Mouse (Mus musculus): ENCODE results near the gene Foxp1. TPM values are rescaled to one million over a fixed set of nuclear protein-coding genes. Genes with fewer than 3 reads are reported as not detected.
A peak's percentile ranks its signal among the peaks of the same experiment; 100 is the strongest.

Foxp1 gene
- total RNA-seq, 2 experiments from 2014 or later, result 29.4 to 32.8 TPM

DNA sequence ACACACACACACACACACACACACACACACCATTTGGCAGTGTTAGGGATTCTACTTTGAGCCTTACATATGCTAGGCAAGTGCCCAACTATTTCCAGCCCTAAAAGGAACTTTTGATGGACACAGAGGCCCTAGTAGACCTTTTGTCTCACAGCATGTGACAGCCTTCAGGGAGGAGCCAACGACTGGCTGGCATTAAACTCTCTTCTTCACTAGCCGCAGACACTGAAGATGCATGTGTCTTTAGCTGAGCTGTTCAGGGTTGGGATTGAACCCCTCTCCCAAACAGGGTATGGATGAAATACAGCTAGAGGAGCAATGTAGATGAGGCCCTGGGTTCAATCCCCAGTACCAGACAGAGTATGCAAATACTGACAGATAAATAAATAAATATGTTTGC lies 428.7 kb downstream of the Foxp1 start:
- DNase-seq, result peak; percentile 45 to 55

DNA sequence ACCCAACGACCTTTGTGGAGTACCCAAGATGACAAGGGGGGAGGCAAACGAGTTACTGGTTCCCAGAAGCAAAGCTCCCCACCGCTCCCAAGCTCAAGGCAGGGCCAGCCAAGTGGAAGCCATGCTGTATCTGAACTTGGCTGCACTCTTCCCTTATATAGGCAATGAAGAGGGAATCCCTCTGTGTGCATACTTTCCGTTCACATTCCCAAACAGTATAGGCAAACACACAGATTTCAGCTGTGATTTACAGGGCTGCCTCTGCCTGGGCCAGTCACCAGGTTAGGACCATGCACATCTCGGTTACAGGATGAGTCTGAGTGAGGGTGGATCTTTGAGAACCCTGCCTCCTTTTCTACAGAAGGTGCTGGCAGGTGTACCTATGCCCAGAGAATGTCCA lies 429.3 kb downstream of the Foxp1 start:
- DNase-seq, result no peak

DNA sequence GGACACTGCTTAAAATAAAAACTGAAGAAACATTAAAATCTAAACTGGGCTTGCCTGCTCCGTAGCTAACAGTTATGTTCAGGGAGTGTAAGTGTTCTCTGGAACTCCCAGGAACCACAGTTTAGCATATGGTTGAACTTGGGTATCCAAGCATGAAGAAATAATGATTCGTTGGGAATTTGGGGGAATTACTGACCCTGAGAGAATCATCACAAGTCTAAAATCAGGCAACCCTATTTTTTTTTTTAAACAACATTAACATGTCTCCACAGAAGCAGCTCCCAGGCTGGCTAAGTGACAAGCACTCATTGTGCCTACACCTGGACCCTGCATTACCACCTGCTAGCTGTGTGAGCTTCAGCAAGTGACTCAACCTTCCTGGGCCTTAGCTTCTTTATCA lies 430.7 kb downstream of the Foxp1 start:
- no peak for DNase-seq

DNA sequence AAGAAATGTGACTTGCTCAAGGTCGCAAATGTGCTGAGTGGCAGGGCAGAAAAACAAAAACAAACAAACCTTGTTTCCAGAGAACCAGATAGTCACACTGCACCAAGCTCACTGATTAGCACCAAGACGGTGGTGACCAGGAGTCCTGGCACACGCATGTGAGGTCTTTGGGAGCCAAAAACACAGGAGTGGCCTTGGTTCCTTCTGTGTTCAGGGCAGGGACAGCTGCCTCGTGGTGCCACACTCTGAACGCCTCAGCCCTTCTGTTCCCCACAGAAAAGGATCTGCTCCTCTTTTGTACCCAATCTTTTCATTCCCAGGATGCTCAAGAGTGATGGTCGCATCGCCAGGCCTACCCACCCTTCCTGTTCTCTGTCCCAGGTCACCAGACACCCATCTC lies 434.9 kb downstream of the Foxp1 start:
- peak; percentile 18 to 45 for DNase-seq

DNA sequence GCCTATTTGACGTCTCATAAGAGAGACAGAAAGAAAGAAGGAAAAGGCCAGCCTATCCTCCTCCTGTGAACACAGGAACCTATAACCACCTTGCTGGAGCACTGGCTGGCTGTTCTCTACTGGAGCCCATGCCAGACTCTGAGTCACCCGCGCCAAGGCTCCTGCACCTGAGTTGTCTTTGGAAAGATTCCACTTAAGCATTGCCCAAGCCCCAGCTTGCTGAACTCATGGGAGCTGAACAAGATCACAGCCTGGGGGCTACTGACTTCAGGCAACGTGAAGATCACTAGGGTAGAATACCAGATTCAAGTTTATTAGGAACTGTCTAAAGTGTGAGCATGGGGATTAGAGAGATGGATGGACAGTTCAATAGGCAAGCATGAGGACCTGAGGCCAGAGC lies 437.6 kb downstream of the Foxp1 start:
- DNase-seq, result peak; percentile 47 to 51

DNA sequence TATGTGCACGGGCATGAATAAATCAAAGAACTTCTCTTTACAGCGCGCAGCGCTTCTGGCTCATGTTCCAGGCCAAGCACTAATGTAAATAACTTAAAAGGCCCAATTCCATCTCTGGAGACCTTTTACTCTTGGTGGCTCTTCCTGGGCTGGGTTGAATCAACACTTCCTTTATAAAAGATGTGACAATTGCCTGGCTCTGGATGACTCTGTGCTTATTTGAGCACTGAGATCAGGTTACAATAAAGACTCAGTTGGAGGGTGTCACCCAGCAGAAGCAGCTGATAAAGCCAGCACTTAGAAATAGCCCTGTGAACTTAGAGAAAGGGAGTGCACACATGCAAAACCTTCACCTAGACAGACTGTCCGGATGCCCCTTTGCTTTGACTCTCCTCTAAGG lies 441.3 kb downstream of the Foxp1 start:
- peak in 1 of 2 experiments; percentile 45 for DNase-seq

DNA sequence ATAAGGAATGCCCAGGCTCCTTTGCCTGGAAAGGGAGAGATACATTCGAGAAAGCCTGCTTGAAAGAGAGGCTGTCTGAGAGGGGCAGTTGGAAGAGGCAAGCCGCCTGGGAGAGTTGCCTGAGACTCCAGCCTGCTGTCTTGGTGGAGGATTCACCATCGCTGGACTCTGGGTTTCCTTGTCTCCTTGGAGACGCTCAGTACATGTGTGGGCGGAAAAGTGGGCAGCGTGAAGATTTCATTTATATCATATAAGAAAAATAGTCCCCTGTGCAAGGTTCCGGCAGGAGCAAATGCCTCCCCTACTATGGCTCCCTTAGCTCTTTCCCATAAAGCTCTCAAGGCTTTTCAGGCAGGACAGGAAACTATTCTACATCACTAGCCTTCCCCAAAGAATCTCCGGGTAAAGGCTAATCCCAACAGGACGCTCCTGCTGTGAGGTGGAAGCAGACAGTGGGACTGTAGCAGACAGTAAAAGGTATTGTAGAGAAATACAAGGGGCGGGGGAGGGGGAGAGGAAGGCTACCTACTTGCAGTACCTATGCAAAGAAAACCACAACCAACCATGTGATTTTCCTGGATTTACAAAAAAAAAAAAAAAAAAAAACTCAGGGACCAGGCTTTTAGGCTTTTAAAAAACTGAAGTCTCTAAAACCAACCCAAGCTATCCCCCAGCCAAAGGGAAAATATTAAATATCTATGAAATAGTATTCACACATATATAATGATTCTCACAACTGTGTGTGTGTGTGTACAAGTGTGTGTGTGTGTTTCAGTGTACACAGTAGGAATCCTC lies 443.3 kb downstream of the Foxp1 start:
- DNase-seq, result no peak

DNA sequence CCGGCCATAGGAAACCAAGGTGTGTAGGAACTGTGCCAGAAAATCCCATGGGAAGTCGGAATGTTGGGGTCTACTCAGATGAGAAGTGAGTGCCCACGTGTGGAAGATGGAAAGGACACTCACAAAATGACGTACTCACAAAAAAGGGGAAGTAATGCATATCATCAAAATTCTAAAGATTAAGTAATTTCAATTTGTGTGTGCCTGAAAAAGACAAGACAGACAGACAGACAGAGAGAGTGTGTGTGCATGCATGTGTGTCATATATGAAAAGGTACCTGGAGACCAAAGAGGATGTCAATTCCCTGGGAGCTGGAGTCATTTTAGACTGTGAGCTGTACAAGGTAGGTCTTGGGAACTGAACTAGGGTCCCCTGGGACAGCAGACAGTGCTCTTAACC lies 444.4 kb downstream of the Foxp1 start:
- no peak for DNase-seq

DNA sequence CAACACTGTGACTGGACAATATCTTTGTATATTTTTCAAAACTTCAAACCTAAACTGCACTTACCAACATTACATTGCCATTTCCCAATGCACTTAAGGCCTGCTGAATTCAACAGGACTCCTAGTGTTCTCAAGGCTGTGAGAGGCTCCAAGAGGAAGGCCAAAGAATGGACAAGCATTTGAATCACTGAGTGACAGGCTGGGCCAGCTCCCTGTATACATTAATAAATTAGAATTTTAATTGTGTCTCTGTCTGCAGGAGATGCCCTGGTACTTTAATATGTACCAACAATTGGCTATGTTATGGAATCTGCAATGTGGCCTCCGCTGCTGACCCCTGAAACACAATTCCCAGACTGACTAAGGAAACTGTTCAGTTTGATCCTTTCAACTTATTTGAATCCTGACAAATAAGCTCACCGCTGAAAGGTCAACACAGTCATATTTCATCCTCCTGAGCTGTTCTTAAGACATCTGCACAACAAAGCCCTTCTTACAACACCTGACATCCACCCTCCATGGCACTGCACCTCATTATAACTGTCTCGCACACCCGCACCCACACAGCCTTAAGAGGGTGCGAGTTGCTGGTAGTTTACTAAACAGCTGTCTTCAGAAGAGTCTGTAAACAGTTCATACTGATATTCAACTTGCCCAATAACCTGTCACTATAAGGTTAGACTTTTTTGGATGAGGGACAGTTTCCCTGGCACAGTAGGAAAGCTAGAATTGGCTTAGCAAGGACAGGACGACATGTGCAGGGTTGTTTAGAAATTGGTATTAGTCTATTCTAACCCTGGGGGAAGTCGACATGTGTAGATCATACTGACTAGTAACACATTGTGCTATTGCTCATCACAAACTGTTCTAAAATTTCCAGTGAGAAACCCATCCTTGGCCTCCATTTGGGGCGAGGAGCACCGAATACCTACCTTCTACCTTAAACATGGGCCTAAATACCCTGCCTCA lies 448.9 kb downstream of the Foxp1 start:
- DNase-seq, result no peak

DNA sequence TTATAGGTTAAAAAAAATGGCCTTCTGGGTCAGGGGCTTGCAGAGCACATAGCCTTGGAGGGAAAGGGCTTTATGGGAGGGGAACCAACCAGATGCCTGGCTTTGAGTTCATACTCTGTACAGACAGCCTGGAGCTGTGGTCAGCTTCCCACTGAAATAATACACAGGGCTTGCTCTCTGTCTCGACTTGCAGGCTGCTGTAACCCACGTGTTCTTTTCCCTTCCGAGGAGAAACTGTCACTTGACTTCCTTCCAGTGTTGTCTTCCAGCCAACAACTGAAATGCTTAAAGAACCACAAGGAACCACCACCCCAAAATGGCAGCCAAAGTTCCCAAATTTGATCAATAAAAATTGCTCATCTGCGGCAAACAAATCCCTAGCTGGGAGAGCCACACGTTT lies 451.8 kb downstream of the Foxp1 start:
- no peak for DNase-seq

DNA sequence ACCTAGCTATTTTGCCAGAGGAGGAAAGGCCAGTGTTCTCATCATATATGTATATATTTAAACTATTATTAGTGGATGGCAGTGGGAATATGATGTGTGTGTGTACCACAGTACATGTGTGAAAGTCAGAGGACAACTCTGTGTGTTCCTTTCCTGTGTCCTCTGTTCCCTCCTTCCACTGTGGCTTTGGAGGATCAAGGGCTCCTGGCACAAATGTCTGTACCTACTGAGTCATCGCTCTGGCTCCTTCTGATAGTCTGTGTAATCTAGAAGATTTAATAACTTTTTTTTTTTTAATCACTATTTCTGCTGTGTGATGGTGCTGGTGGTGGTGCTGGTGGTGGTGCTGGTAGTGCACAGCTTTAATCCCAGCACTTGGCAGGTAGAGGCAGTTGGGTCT lies 452.8 kb downstream of the Foxp1 start:
- no peak for DNase-seq

DNA sequence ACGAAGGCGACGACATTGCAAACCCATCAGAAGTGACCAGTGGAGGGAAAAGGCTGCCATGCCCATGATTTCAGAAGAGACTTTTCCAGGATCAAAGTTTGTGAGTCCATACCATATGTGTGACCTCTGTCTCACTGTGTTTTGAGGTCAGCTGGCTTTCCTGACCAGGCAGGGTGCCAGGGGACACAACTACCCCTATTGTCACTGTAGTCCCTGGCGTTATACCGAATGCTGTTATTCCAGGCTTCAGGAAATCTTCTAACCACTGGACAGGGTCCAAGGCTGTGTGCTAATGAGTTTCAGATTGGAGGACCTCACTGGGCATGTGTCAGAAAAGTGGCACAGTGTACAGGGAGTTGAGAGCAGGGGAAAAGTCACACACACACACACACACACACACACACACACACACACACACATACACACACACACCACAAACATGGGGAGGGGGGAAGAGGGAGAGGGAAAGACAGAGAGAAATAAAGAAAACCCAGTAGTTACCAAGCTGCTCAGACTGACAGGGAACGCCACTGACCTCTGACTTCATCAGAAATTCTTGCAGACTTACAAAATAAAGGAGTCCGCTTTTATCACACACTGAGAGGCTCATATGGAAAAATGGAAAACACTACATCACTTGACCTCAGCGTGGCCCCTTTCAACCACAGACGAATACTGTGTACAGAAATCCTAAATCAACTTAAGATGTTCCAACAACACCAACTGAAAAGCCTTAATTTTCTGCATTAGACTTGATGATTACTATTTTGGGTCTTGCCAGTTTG lies 456.8 kb downstream of the Foxp1 start:
- DNase-seq, result peak; percentile 65 to 75

DNA sequence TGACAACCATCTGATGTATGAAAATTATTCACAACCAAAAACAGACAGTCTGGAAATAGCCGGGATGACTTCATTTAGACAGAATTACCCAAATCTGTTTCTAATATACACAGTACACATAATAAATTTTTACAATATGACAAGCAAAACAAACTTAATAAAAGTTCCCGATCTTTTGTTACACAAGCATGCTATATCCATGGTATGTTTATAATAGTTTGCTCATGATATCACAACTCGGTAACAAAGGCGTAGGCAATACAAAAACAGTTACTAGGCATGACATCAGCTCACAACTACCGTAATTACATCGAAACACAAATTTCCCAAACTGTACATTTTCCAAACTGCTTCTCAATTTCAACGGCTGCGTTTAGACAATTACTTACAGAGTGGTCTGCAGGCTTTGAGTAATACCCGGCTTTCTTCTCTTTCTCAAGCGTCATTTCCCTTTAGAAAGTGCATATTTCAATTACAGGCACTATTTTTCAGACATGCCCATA lies 458.5 kb downstream of the Foxp1 start:
- no peak for DNase-seq

DNA sequence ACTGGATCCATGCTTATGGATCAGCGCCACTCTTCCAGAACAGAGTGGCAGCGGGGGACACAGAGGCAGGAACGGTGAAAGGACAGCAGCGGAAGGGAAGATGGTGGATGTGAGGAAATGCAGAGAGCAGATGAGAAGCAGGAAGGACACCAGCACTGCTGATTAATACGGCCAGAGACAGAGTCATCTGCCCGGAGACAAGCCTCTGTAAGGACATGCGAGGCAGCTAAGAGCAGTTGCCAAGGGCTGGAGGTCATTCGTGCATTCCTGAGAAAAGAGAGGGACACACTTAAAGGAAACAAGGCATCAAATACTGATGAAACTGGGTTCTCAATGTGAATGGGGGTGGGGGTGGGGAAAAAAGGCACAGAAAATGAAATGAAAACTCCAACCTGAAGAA lies 459.6 kb downstream of the Foxp1 start:
- no peak for DNase-seq

DNA sequence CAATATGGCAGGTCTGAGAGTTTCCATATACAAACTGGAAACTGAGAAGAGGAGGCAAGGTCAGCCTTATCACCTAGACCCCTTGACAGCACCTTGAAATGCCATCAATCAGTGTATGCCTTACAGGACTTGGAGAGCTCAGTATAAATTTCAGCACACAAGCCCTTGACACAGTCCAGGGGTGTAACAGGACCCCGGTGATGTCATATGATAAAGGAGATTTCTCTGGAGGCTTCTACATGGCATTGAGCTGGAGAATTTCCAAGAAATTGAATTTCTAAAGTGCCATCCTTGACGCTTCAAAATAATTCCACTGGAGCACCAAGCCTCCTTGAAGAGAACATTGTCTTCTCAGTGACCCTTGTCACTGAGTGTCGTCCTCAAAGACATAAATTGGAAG lies 463.8 kb downstream of the Foxp1 start:
- no peak for DNase-seq

DNA sequence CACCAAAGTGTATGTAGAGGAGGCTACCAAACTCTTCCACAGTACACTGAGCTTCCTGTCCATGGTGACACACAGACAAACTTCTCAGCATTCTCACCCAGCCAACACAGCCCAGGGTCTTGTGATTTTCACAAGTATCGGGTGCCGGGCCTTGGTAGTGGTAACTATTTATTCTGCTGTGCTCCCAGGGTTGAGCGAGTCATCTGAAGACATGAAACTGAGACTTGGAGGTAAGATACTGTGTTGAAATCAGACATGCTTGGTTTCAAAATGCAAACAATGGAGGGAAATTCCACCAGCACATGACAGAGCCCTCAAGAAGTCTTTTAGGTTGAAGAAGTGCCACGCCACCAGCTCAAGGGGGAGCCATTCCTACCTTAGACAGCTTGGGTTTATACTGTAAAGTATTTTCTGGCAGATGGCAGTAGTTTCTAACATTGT lies 465.4 kb downstream of the Foxp1 start:
- DNase-seq, result peak in 1 of 2 experiments; percentile 17

DNA sequence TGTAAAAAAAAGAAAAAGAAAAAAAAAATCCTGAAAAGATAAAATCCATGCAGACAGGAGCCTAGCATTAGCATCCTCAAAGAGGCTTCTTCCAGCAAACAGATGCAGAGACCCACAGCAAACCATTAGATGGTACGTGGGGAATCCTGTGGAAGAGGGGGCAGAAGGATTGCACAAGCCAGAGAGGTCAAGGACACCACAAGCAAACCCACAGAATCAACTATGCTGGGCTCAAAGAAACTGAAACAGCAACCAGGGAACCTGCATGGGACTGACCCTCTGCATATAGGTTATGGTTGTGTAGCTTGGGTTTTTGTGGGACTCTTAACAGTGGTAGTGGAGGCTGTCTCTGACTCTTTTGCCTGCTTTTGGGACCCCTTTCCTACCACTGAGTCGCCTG lies 466.1 kb downstream of the Foxp1 start:
- no peak for DNase-seq

DNA sequence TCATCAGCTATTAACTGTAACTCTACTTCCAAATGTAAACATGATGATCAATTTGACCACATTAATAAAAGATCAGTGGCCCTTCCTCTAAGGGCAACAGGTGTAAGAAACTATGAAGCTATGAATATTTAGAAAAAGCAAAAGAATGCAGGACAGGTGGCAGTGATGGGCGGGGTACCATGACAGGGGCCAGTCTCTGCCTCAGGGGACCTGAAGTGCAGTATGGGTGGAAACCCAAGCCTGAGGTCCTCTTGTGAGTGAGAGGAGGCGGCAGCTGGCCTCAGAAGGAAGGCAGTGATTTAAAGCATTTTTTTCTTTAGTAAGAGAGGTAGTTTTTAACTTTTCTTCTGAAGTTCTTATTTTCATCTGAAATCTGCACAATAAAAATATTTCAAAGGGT lies 468.5 kb downstream of the Foxp1 start:
- no peak for DNase-seq

DNA sequence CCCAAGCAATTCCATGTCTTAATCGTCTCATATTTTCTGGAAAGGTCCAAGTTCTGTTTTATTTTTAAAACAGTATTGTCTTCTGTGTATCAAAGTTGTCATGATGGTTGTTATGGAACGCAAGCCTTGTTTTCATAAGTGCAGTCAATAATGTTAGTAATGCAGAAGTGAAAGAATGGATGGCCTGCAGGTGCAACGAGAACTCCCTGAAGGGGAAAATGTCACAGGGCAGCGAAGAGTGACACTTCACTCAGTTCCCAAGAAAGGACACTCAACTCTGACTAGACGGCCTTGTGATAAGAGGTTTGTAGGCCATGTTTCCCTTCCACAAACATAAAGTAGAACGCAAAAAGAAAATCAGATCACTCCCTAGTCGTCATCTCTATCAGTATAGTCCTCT lies 469.4 kb downstream of the Foxp1 start:
- DNase-seq, result no peak

DNA sequence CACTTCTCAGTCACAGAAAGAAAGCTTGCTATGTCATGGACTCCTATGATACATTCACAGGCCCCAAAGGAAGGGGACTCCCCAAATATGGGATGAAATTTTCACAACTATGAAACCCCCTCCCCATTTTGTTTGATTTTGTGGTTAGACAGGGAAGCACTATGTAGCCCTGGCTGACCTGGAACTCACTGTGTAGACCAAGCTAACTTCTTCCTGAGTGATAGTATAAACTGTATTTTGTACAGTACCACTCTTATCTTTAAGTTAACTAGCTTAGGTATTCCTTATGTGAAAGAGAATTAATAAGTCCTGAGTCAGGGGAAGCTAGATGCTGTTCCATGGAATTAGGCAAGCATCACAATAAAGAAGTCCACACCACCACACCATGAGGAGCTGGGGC lies 470.8 kb downstream of the Foxp1 start:
- no peak for DNase-seq

DNA sequence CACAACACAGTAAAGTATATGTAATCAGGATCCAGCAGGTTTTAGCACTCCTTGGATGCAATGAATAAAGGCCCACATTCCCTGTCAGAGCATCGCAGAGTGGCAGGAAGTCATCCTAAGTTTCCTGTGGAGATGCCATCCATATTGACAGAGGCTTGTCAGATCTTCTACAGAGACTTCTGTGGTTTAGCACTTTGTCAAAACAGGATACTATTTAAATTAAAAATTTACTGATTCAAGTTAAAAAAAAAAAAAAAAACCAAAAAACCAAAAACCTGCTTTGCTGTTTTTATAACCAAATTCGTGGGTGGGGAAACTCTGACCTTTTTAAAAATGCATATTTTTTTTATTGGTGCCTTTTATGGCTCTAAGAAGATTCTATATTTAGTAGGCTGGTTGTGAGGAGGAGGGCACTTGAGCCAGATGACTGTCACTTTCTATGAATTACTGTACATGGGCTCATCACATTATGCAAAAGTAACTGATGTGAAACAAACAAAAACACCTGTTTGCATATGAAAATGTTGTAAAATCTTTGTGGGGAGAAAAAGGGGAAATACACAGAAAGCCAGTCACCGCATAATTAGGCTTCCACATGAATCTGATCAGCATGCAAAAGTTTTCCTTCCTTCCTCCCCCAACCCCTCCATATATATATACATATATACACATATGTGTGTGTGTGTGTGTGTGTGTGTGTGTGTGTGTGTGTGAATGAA lies 472.1 kb downstream of the Foxp1 start:
- DNase-seq, result no peak

DNA sequence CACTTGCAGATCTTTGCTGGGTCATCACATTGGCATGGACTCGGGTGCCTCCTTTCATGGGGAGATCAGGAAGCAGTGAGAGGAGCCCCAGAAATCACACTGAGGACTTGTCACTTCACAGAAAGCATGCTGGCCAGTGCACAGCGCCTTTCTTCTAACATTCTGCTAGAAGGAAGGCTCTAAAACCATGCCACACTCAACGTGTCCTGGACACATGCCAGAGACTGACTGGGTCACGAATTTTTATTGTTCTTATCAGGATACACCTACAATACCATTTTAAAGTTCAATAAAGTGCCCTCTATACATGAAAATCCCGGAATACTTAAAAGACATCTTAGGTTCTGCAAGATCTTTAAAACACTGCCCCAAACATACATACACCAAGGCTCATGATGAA lies 475.2 kb downstream of the Foxp1 start:
- no peak for DNase-seq
